Mouse (Mus musculus) cerebellum, adult 8-10 months (tissue): ENCODE measurements around the gene Scamp4.

Experiments
- DNase-seq: peaks from one replicate; pipeline ENCODE4 v3.0.0; 2022

Scamp4 gene

GRCm38 (mm10) chr10:80655406-80656129 is 52.9 kb downstream of the Scamp4 start:
- DNase-seq, result no peak

- peak; percentile 97 for DNase-seq
These were observed 53.6 kb downstream of the Scamp4 start for GRCm38 (mm10) chr10:80656130-80656862.

GRCm38 (mm10) chr10:80656863-80657623 is 54.4 kb downstream of the Scamp4 start, which contains the start of gene Btbd2:
Gene Btbd2, minus strand, starts transcription at chr10:80657071.
- DNase-seq, result no peak

GRCm38 (mm10) chr10:80658194-80658840 is 55.6 kb downstream of the Scamp4 start:
- no peak for DNase-seq

- no peak for DNase-seq
These were observed 56.1 kb downstream of the Scamp4 start for GRCm38 (mm10) chr10:80658841-80659202.

- peak; percentile 79 for DNase-seq
These were observed 56.5 kb downstream of the Scamp4 start for GRCm38 (mm10) chr10:80659213-80659612.

DNA sequence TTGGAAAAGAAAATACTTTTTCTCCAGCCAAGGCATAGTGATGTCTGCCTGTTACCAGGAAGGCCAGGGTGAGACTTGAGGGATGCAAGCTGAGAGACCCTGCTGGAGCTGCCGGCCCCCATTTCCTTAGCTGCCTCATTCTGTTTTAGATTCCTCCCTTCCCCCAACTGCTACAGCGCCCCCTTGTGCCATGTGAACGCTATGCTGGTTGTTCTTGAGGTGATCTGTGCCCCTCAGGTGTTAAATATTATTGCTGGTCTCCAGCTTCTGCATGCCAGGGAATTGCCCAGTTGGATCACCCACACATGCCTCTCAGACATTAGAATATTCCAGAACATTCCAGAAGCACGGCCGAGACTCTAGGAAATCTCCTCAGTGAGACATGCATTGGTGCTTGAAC is 58.5 kb downstream of the Scamp4 start:
- DNase-seq, result no peak

GRCm38 (mm10) chr10:80663485-80664196 is 61.0 kb downstream of the Scamp4 start:
- no peak for DNase-seq

DNA sequence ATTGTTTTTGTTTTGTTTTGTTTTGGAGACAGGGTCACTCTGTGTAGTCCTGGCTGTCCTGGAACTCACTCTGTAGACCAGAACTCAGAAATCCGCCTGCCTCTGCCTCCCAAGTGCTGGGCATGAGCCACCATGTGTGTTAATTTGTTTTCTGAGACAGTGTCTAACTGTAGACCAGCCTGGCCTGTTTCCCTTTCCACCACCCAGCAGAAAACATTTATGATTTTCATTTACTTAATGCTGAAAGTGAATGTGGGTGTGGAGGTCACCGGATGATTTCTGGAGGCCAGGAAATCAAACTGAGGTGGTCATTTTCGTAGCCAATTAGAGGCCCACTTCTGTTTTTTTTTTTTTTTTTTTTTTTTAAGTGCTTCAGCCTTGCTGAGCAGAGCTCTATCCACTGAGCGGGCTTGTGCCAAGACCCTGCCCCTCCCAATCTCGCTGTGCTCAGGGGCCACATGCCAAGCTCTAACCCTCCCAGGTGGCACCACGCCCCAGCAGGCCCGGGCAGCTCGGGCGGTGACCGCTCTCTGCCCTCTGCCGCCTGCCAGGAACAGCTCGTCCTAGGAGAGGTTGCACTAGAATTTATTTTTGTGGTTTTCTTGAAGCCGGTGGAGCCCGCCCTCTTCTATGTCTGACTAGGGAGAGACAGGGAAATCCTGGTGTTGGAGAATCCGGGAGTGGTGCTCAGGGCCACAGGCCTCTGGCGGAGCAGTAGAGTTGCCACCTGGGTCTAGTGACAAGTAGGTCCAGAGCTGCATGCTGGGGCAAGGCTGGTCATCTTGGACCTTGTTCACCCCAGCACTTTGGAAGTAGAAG is 61.7 kb downstream of the Scamp4 start:
- DNase-seq, result peak; percentile 73

- no peak for DNase-seq
These were observed 62.3 kb downstream of the Scamp4 start for GRCm38 (mm10) chr10:80665016-80665380.
